In the genomic region with DNA sequence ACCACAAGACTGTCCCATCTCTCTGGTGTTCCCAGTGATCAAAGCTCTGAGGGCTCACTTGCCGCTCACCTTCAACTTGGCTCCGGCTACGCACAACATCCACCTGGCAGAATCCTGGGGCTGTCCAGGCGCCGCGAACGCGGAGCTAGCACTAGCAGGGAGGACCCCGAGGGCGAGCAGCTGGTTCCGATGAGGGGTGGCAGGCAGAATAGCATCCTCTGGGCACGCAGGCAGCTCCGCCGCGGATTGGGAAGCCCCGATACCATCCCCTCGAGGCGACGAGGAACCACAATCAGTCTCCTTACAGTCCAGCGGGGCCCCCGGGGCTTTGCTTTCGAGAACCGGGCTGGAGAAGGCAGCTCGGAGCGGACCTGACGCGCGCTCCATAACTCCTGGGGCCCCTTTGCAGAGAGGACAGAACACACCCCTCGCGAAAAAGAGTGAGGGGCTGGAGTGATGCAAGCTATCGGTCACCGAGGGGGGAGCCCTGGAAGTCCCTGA, we compare ENCODE assay signal across 8 mouse cellular contexts. TPM values are rescaled to one million over a fixed set of nuclear protein-coding genes. Genes with fewer than 3 reads are reported as not detected.
A peak's percentile ranks its signal among the peaks of the same experiment; 100 is the strongest.
DNase-seq lines count a peak whose midpoint lies in the region; ATAC-seq and TF ChIP-seq lines count a peak whose summit lies in the region.

No protein-coding gene starts in this region.

- peak overlapping the region; percentile 91 for H3K9ac ChIP-seq in intestine, embryonic 15.5 days
- peak overlapping the region; percentile 75 for H3K9ac ChIP-seq in liver, embryonic 14.5 days (replicated peaks)

- H3K9me3 ChIP-seq in intestine, embryonic 15.5 days: no peaks in the 10 kb centered on the region
- no peaks in the 10 kb centered on the region for H3K9me3 ChIP-seq in liver, embryonic 14.5 days (ENCODE audit: control insufficient read depth, low read length)

- H3K36me3 ChIP-seq in intestine, embryonic 15.5 days: no peaks in the 10 kb centered on the region
- no peaks in the 10 kb centered on the region for H3K36me3 ChIP-seq in liver, embryonic 14.5 days (replicated peaks; ENCODE audit: control insufficient read depth, insufficient read depth, low read depth)

- peak overlapping the region; percentile 98 for H3K4me3 ChIP-seq in intestine, embryonic 15.5 days (replicated peaks)
- peak overlapping the region; percentile 92 to 93 for H3K4me3 ChIP-seq in liver, embryonic 14.5 days (ENCODE audit: insufficient read depth in 1 of 2, low read depth in 2 of 2, low read length in 2 of 2)

- under 1% methylated on average over 32 of the region's 32 CpGs for WGBS in intestine, embryonic 15.5 days
- under 1% methylated on average over 32 of the region's 32 CpGs for WGBS in liver, embryonic 14.5 days (ENCODE audit: insufficient replicate concordance)

- DNase-seq in layer of hippocampus, adult 11-12 months (ENCODE audit: low spot score): peak; percentile 16
- no peak for DNase-seq in layer of hippocampus, adult 18-20 months (ENCODE audit: low spot score in 2 of 2)
- peak; percentile 50 for DNase-seq in embryo, embryonic 10 days (ENCODE audit: low spot score)
- DNase-seq in gastrocnemius, postnatal 4 days (ENCODE audit: low spot score in 2 of 2): peak; percentile 22 to 58
- no peak for DNase-seq in liver, embryonic 14.5 days (ENCODE audit: low read depth in 3 of 3, low spot score in 3 of 3)
- DNase-seq in neural tube, embryonic 10.5 days (ENCODE audit: extremely low spot score, low spot score): peak; percentile 72
- peak; percentile 67 for DNase-seq in testis, postnatal 10 days (ENCODE audit: low spot score)

- no peak for TF ChIP-seq CTCF in liver, embryonic 14.5 days (IDR thresholded peaks at IDR 0.05; ENCODE audit: low read depth)

- H3K4me1 ChIP-seq in intestine, embryonic 15.5 days (replicated peaks): peaks cover 21% of the 10 kb centered on the region
- H3K4me1 ChIP-seq in liver, embryonic 14.5 days (replicated peaks; ENCODE audit: control insufficient read depth in 2 of 2, insufficient read depth in 2 of 2, low read length in 1 of 2): peaks cover 6 to 11% of the 10 kb centered on the region in 2 experiments; a peak in 3 of 4 replicates

- H3K27me3 ChIP-seq in intestine, embryonic 15.5 days (replicated peaks): no peaks in the 10 kb centered on the region
- H3K27me3 ChIP-seq in liver, embryonic 14.5 days (ENCODE audit: control insufficient read depth, insufficient read depth, low read length): peaks cover 29% of the 10 kb centered on the region

- no peak for TF ChIP-seq EP300 in liver, embryonic 14.5 days (IDR thresholded peaks at IDR 0.05; ENCODE audit: low read depth)

- ATAC-seq in intestine, embryonic 15.5 days: no peak
- no peak for ATAC-seq in liver, embryonic 14.5 days (ENCODE audit: insufficient read depth)

- peak overlapping the region; percentile 98 for H3K4me2 ChIP-seq in intestine, embryonic 15.5 days (replicated peaks)
- H3K4me2 ChIP-seq in liver, embryonic 14.5 days (ENCODE audit: low read depth): peak overlapping the region; percentile 99

- 0 out of 2 replicates have a peak overlapping the region, but pooled peaks have one; percentile 93 for H3K27ac ChIP-seq in intestine, embryonic 15.5 days
- no peak overlapping the region for H3K27ac ChIP-seq in liver, embryonic 14.5 days

RNA-seq across cellular contexts. Expression of a gene that starts 1.9 kb away (rescaled TPM):
- 10 to 100 TPM; 38.2 to 39.5 TPM for total RNA-seq in layer of hippocampus, adult 18-20 months (2021)
- total RNA-seq in gastrocnemius, postnatal 4 days (2021): 100 to 1,000 TPM; 118 to 123 TPM
- 62.5 and 68.2 TPM in 2 replicates for polyA plus RNA-seq in intestine, embryonic 15.5 days (2015; fragmentation: Nextera tagmentation; extraction: Ambion mirVana)
- polyA plus RNA-seq in liver, embryonic 14.5 days (2012; rRNA removed): 7.8 and 9.0 TPM in 2 replicates
- polyA plus RNA-seq in liver, embryonic 14.5 days (2014; fragmentation: Nextera tagmentation; extraction: Ambion mirVana): 12.4 and 13.9 TPM in 2 replicates

Comparison
In these comparisons a context has a peak if more than half of its experiments do, and no peak if none do; other contexts are left out.
1. DNase-seq: peak in layer of hippocampus, adult 11-12 months (single experiment), embryo, embryonic 10 days (single experiment), gastrocnemius, postnatal 4 days (2 of 2), neural tube, embryonic 10.5 days (single experiment) and testis, postnatal 10 days (single experiment); none in layer of hippocampus, adult 18-20 months (0 of 2) and liver, embryonic 14.5 days (0 of 3).